Mouse (Mus musculus): ENCODE results near the gene Spata2. TPM values are rescaled to one million over a fixed set of nuclear protein-coding genes. Genes with fewer than 3 reads are reported as not detected.

Spata2 gene
- total RNA-seq, 2 experiments from 2014 or later = 25.1 to 27.5 TPM

DNA sequence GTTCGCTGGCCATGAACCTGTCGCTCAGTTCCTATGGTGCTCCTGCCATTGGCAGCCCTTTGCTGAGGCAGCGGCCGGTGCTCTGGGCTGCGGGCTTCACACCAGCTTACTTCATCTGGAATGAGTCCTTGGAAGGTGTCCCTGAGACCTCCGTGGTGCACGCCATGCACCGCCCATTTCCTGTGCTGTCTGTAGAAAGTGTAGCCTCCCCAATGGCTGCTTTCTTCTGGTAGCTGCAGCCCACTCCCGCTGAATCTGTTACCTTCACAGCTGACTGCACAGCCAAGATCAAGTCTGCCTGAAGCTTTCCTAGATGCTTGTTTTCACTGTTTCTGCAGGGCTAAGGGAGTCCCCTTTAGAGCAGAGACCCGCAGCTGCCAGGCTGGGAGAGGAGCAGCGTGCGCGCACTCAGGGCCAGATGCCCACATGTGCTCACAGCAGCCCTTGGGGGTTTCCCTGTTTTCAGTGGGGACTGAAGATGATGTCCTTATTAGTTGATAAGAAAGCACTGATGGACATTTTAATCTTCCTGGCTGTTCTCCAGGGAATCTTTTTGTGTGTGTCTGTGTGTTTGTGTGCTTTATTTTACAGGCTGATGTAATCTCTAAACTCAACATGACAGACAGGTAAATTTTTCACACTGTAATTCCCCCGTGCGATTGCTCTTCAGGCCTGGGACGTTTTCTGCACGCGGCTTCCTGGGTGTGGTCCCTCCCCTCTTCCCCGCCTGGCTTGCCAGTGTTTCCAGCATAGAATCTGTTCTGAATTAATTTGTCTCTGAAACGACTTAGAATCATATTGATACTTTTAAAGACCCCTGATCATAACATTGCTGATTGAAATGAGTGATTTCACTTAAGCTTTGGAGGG is 46.5 kb downstream of the Spata2 start:
- DNase-seq = no peak

DNA sequence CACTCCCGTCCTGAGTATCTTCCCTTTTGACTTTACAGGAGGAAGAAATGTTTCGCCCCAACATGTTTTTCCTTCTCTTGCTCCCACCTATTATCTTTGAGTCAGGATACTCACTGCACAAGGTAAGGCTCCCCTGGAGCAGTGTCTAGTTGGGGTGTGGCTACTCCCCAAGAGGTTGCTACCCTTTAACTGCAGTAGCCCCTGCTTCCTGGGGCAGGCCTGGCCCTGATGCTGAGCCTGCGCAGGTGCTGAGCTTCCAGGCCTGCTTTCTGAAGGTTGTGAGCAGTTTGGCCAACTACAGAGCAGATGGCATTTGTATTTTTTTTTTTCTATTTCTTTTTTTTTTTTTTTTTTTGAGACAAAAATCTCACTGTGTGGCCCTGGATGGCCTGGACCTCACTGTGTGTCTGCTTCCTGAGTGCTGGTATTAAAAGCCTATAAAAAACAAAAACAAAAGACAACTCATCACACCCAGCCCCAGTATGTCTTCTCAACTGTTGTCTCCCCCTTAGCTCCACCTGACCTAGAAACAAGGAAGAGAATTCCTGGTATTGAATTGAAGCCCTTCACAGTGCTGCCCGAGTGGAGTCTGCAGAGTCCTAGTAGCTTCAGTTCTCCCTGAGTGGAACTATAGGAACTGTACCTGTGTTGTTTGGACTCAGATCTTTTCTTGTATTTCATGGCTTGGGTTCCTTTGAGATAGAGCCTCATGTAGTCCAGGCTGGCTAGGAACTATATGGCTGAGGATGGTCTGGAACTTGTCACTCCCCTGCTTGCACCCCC is 49.1 kb downstream of the Spata2 start:
- DNase-seq = no peak

DNA sequence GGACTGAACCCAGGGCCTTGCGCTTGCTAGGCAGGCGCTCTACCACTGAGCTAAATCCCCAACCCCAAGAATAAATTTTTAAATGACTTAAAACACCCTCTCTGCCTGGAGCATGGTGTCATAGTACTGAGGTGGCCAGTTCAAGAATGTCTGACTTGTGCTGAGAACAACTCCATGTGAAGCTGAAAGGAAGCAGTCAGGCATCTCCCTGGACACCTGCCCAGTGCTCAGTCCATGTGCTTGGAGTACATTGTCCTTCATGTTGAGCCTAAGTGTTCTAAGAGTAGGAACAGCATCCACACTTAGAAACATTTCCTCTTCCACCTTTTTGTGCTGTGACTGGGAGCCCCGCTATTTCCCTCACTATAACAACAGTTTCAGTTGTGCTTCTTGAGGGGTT is 53.3 kb downstream of the Spata2 start:
- peak; percentile 57 for DNase-seq

DNA sequence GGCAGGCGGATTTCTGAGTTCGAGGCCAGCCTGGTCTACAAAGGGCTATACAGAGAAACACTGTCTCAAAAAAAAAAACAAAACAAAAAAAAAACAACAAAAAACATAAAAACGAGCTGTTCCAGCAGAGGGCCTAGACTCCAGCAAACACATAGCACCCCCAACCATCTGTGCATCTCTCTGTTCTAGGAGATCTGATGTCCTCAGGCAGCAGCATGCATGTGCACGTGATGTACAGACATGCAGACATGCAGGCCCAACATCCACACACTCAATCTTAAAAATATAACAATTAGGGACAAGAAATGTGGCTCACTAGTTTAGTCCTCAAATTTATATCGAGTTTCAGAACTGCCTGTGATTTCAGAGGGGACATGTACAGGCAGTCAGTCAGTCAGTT is 56.3 kb downstream of the Spata2 start:
- no peak for DNase-seq

DNA sequence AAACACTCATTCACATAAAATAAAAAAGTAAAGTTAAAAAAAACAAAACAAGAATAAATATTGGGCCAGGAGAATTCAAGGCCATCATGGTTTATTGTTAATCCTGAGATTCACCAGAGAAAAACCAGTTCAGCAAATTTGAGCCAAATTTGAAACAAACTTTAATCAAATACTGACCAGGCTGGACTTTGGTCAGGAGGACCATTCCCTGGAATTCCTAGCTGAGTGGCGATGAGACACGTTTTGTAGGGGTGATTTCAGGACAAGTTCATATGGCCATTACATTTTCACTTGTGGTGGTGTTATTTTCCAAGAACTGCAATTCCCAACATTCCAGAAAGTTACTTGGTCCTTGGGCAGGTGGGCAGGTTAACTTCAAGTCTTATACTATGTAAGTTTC is 57.1 kb downstream of the Spata2 start:
- DNase-seq = no peak

DNA sequence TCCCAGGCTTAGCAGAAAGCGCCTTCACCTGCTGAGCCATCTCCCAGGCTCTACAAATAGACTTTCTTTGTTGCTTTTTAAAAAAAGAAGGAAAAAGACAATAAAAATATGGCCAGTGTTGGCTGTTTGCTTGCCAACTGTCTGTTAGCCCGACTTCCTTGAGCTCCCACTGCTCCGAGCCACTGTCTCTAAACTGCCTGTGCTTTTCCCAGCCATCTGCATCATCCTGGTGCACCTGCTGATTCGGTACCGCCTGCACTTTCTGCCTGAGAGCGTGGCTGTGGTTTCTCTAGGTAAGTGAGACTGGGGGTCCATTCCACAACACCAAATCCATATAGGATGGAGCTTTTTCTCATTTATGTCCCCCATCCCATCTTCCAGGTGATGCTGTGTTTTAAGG is 58.1 kb downstream of the Spata2 start:
- no peak for DNase-seq

DNA sequence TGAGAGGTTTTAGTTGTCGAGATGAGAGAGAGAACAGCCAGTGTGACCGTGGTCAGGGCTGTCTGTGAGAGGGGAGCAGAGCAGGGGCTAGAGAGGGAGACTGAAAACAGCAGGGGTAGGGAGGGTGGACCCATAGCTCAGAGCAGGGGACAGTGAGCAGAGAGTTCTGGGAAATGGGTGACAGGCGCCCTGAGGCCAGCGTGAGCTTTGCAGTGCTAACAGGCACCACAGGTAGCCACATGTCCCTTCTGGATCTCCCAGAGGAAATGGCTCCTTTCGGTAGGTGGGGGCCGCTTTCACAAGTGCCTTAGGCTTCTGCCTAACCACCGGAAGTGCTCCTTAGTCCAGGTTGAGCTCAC is 61.3 kb downstream of the Spata2 start:
- DNase-seq = no peak

Other genes starting within 250 kb of the Spata2 start
- gene B4galt5, start 143.7 kb downstream of the Spata2 start, total RNA-seq (2021) = 10 to 100 TPM; 30.3 to 33.9 TPM
- gene Slc9a8, start 71.2 kb downstream of the Spata2 start, total RNA-seq (2021) = 10 to 100 TPM; 29.4 to 30.5 TPM
- 10 to 100 TPM; 39.3 to 39.4 TPM for gene Rnf114, start 242 bp downstream of the Spata2 start, total RNA-seq (2021)
- 1 to 10 TPM; 4.3 to 5.0 TPM for gene Snai1, start 45.3 kb upstream of the Spata2 start, total RNA-seq (2021)
- gene Ube2v1, start 139.2 kb upstream of the Spata2 start, total RNA-seq (2021) = 100 to 1,000 TPM; 131 to 137 TPM
- gene Gm20431, start 168.6 kb upstream of the Spata2 start, total RNA-seq (2021) = 10 to 100 TPM; 23.0 to 26.1 TPM
- gene Cebpb, start 196.0 kb upstream of the Spata2 start, total RNA-seq (2021) = 10 to 100 TPM; 15.9 to 16.6 TPM
- 10 to 100 TPM; 41.1 to 41.6 TPM for gene Tmem189, start 196.9 kb upstream of the Spata2 start, total RNA-seq (2021)